Mouse (Mus musculus) CD4-positive, CD25-positive, alpha-beta regulatory T cell, adult 4 months (primary cell): ENCODE data around the gene Susd1. TPM values are rescaled to one million over a fixed set of nuclear protein-coding genes. Genes with fewer than 3 reads are reported as not detected.
"Not testable (repeated sequence)": the region's sequence is repeated elsewhere in the genome, so short reads cannot be mapped to it uniquely, and the experiment has no call there.

Experiments
- ATAC-seq: one replicate; pipeline ENCODE4 v1.8.0; 2017
- polyA plus RNA-seq, 2 experiments: library from polyadenylated mRNA; unstranded; fragments of 100-300 nt; shearing (Covaris generic); gene quantifications; one replicate each; pipeline ENCODE4 v1.2.1; 2017

The Susd1 gene
- polyA plus RNA-seq, 2 experiments from 2014 or later, result 0.99 to 3.2 TPM

- ATAC-seq, result peak; percentile 86
Observed at GRCm38 (mm10) chr4:59319136-59319941, 119.1 kb downstream of the Susd1 start.

- peak; percentile 40 for ATAC-seq
Observed at GRCm38 (mm10) chr4:59318602-59319001, 119.8 kb downstream of the Susd1 start.

- no peak for ATAC-seq
Observed at GRCm38 (mm10) chr4:59315553-59316405, 122.7 kb downstream of the Susd1 start.

- no peak for ATAC-seq
Observed at GRCm38 (mm10) chr4:59314939-59315552, 123.4 kb downstream of the Susd1 start.

GRCm38 (mm10) chr4:59312945-59313344 lies 125.5 kb downstream of the Susd1 start:
- ATAC-seq, result no peak

GRCm38 (mm10) chr4:59310590-59310989 lies 127.8 kb downstream of the Susd1 start:
- ATAC-seq, result peak; percentile 74

- no peak for ATAC-seq
Observed at GRCm38 (mm10) chr4:59307841-59308589, 130.4 kb downstream of the Susd1 start.

GRCm38 (mm10) chr4:59302387-59302786 lies 136.0 kb downstream of the Susd1 start:
- ATAC-seq, result no peak

GRCm38 (mm10) chr4:59301025-59301815 lies 137.2 kb downstream of the Susd1 start:
- ATAC-seq, result no peak

- peak; percentile 51 for ATAC-seq
Observed at GRCm38 (mm10) chr4:59298719-59299496, 139.5 kb downstream of the Susd1 start.

GRCm38 (mm10) chr4:59295127-59295526 lies 143.3 kb downstream of the Susd1 start:
- ATAC-seq, result peak; percentile 87

GRCm38 (mm10) chr4:59294661-59295060 lies 143.8 kb downstream of the Susd1 start:
- no peak for ATAC-seq

GRCm38 (mm10) chr4:59291914-59292718 lies 146.3 kb downstream of the Susd1 start:
- ATAC-seq, result no peak

GRCm38 (mm10) chr4:59290972-59291576 lies 147.4 kb downstream of the Susd1 start:
- ATAC-seq, result no peak

- ATAC-seq, result peak; percentile 68
Observed at GRCm38 (mm10) chr4:59287103-59287502, 151.3 kb downstream of the Susd1 start.

- ATAC-seq, result not testable (repeated sequence)
Observed at GRCm38 (mm10) chr4:59286351-59286750, 152.1 kb downstream of the Susd1 start.

- no peak for ATAC-seq
Observed at GRCm38 (mm10) chr4:59282699-59283487, 155.5 kb downstream of the Susd1 start.

GRCm38 (mm10) chr4:59282137-59282536 lies 156.3 kb downstream of the Susd1 start:
- no peak for ATAC-seq
